Mouse (Mus musculus) lung, postnatal 14 days (tissue): ENCODE results near the gene Rufy2.
"Not testable (repeated sequence)": the region's sequence is repeated elsewhere in the genome, so short reads cannot be mapped to it uniquely, and the experiment has no call there.

Experiments used
- DNase-seq: peaks from one replicate; pipeline ENCODE4 v3.0.0; 2021

Rufy2 gene

DNA sequence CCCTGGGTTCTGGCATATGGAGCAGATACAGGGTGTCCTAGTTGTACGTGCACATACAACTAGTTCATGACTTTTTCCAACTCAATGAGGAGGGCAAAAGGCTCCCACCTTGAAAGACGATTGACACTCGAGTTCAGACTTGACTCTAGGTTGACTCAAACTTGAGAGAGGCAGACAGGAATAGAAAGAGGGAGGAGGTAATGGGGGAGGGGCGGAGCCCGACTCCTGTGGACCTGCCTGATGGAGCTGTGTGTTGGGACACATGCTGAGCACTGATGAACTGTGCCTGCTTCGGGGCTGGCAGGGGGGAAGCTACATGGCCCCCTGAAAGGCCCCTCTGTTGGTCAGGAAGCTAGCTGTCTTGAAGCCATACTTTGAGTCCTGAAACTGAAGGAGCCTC, 73.0 kb downstream of the Rufy2 start:
- DNase-seq = no peak

DNA sequence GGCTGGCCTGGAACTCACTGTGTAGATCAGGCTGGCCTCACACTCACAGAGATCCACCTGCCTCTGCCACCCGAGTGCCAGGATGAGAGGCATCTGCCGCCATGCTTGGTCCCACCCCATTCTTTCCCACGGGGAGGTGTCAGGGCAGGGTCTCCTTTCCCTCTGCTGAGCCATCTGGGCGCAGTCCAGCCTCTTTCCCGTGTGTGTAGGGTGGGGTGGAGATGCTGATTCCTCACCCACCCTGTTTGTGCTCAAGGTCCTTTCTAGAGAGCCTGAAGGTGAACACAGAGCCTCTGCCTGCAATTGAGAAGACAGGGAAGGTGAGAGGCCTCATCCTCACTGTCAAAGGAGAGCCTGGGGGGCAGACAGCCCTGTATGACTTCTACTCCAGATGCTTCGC, 74.0 kb downstream of the Rufy2 start:
- not testable (repeated sequence) for DNase-seq

DNA sequence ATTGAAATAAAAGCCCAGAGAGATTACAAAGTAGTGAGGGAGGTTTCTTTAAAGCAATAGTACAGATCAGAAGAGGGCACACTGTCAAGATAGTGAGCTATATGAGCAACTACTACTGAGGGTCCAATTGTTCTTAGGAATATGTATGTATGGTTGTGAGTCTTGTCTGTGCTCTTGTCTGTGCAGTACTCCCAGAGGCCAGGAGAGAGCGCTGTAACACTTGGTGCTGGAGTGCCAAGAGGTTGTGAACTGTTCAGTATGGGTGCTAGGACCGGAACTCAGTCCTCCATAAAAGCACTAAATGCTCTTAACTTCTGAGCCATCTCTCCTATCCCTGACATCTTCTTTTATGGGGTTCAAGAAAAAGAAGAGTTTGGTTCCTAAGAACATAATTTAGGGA, 74.6 kb downstream of the Rufy2 start:
- DNase-seq = no peak

DNA sequence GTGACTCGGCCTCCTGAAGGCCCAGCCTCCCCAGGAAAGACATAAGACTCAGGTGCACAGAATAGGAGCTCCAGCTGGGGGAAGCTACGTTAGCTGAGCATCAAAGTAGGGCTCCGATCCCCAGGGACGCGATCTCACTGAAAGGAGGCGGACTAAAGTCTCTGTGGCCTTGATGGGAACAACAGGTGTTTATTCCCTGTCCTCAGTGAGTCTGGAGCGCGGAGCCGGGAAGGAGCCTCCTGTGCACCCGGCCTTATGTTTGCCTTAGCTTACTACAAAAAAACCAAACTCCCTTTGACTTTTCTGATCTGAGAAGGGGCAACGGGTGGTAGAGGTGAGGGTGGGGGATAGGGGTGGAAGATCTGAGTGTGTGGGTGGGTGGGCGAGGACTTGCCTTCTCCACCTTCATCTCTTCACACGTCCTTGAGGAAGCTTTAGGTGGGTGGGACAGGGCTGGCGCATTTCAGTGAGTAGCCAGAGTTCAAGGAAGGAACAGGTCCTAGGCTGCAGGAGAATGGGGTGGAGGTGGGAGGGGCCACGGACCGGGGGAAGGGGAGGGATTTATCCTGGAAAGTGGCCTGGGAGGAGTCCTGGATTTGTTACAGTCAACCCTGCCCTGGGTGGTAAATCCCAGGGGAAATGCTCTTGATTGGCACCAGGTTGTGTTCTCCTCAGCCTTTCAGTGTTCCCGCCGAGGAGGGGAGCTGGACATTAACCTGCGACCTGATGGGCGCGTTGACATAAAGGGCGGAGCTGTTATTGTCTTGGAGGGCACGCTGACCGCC, 77.1 kb downstream of the Rufy2 start:
- peak; percentile 39 for DNase-seq

GRCm38 (mm10) chr10:63059862-63060261, 79.8 kb downstream of the Rufy2 start, which contains the start of gene Pbld1:
Gene Pbld1, plus strand, starts transcription at chr10:63060162.
- DNase-seq = no peak

DNA sequence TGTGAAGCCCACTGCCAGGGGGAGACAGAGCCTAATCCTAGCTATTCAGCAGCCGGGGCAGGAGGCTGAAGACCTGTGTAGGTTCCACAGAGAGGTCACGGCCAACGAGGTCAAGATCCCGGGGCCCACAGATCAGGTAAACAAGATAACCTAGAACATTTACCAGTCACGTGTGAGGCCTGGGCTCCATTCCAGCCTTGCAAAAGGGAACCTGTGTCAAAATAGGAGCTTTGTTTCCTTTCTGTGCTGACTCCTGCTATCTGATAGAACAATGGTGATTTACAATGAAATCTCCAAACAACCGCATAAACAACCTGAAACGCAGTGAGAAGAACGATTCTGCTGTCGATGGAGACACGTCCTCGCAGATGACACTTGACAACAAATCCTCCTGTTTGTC, 80.4 kb downstream of the Rufy2 start:
- DNase-seq = peak; percentile 56

GRCm38 (mm10) chr10:63061266-63061665, 81.2 kb downstream of the Rufy2 start:
- no peak for DNase-seq

DNA sequence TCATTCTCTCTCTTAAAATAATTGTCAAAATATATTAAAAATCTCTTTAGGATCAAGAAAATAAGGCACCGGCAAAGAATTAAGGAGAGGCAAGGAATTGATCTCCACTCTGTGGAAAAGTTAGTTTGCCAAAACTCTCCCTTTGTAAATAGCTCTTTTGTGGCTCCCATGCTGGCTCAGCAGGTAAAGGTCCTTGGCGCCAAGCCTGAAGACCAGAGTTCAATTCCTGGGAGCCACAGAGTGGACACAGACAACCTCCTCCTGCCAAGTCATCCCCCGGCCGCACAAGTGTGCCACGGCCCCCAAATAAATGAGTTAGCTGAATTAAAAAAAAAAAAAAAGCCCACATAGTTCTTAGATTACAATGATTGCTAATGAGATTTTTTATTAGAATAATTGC, 82.7 kb downstream of the Rufy2 start:
- no peak for DNase-seq

- DNase-seq = no peak
Measured at GRCm38 (mm10) chr10:63063365-63063764, 83.3 kb downstream of the Rufy2 start.

GRCm38 (mm10) chr10:63064516-63064915, 84.5 kb downstream of the Rufy2 start:
- DNase-seq = no peak

- DNase-seq = no peak
Measured at GRCm38 (mm10) chr10:63065561-63065960, 85.5 kb downstream of the Rufy2 start.

DNA sequence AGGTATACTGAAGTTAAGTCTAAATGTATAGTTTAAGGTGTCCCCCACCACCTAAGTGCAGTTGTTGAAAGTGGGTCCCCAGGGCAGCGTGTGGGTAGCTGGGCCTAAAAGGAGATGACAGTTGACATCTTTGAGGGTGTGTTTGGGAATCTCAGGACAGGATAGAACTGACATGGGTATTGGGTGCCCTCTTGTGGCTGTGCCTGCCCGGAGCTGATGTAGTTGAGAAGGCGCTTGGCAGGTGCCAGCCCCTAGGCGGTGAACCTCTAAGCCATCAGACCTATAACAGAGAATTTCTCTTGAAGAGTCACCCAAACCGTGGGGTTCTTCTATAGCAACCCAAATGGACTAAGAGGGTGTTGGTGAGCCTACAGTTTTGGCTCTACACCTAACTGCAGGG, 86.0 kb downstream of the Rufy2 start:
- peak; percentile 85 for DNase-seq
